Mouse (Mus musculus): Measurements from ENCODE around the gene Purb.
"Not testable (repeated sequence)": the region's sequence is repeated elsewhere in the genome, so short reads cannot be mapped to it uniquely, and the experiment has no call there.

Gene Purb

DNA sequence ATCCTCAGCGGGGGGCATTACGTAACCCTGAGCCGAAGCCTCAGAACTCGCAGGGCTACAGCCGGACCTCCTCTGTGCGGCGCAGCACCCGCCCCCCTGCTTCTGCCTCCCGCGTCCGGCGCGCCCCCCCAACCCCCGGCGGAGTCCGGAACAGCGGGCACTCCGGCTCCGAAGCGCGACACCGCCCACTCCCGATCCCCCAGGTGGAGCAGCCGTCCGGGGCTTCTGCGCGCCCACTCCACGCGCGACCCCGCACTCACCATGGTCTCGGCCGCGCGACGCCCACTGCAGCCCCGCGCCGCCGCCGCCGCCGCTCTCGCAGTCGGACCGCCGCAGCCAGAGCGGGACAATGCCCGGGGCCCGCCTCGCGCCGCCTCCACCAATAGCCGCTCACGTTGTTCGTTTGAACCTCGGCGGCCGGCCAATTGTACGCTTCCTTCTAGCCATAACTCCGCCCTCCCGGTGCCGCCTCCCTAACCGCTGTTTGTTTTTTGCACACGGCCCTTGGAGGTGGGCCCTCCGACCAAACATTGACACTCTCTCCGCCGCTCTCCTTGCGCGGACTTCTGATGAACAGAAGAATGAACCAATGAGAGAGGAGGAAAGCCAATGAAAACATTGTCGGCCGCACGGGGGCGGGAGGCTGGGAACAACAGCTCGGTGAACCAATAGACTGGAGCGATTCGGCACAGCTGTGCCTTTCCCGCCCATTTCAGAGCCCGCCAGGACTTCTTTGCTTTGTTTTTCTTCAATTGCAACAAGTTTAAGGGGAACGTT is 31.5 kb downstream of the Purb start, which contains the start of gene H2afv:
Gene H2afv, minus strand, starts transcription at position 367 of the 777 bp plus-strand sequence.
- DNase-seq (ENCODE audit: inconsistent ontology term), result peak; percentile 100

DNA sequence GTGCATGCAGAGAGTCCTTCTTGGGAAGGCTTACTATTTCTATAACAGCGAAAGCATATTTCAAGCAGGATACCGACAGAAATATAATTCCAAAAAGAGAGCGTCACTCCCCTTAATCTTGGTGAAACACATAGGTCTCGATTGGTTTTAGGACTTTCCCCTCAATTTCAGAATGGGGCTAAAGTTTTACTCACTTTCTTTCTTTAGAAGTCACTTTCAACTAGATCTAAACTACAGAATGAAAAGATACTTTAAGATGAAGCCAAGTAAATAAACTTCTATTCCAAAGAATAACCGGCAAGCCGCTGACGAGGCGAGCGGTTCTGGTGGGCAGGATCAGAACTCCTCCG is 32.0 kb downstream of the Purb start:
- DNase-seq (ENCODE audit: inconsistent ontology term), result no peak

DNA sequence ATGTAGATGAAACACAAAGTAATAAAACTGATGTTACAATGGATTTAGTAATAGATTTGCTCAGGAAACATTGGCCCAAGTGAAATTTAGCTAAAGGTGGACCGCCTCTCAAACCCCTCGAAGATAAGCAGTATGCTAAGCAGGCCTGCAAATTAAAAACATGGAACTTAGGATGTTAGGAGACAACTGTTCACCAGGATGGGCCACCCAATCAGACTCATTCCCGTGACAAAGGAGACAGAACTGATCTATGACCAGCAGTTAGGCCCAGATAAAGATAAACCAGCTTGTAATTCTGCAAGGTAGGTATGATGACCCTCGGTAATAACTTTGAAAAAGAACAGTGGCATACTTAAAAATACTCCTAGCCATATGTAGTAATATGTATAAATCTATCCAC is 32.6 kb downstream of the Purb start:
- DNase-seq (ENCODE audit: inconsistent ontology term), result no peak

DNA sequence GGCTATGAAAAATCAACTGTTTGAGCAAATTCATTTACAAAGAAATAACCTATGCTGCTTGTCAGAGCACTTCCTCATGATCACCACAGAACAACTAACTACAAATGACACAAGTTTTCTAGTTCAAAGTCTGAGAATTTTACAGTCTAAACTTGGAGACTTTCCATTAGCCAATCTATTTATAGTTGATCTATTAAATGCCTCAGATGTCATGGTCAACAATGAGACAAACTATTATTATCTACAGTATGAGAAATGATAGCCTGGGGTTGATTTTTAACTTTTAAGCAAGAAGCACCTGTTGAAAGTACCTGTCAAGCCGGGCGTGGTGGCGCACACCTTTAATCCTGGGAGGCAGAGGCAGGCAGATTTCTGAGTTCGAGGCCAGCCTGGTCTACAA is 33.2 kb downstream of the Purb start:
- DNase-seq (ENCODE audit: inconsistent ontology term), result no peak

DNA sequence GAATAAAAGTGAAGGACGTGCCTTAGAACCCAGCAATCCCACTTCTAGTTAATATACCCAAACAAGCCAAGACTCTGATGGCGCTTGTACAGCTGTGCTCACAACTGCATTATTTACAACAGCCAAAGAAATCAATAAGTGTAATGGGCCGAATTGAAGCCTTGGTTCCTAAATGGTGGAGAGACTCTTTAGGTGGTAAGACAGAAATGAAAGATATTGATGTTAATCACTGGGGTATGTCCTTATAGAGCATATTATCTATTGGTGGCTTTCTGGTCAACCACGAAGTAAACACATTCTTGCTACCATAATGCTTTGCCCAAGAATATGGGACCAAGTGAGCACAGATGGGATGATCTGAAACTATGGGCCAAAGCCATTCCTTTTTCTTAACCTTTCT is 35.5 kb downstream of the Purb start:
- DNase-seq (ENCODE audit: inconsistent ontology term), result no peak

DNA sequence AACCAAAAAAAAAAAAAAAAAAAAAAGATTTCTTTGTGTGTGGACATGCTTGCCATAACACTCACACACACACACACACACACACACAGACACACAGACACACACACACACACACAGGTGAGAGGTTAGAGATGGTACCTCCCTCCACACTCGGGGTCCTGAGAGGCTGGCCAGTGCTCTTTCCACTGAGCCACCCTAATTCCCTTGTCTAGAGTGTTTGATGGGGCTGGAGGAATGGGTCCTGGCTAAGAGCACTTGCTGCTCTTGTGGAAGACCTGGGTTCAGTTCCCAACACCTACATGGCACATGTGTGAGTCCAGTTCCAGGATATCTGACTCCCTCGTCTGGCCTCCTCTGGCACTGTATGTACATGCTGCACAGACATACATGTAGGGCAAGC is 38.0 kb downstream of the Purb start:
- DNase-seq (ENCODE audit: inconsistent ontology term), result no peak

DNA sequence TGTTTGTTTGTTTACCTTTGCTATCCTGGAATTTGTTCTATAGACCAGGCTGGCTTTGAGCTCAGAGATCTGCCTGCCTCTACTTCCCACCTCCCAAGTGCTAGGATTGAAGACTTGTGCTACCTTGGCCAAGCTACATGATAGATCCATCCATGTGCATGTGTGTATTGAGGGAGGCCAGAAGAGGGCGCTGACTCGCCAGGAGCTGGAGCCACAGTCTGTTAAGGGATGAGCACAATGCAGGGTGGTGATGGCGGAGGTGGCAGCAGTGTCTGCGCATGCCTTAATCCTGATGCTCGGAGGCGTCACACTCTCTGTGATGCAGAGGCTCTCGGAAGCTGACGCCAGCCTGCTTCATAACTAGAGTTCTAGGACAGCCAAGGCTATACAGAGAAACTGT is 39.3 kb downstream of the Purb start:
- DNase-seq (ENCODE audit: inconsistent ontology term), result no peak

DNA sequence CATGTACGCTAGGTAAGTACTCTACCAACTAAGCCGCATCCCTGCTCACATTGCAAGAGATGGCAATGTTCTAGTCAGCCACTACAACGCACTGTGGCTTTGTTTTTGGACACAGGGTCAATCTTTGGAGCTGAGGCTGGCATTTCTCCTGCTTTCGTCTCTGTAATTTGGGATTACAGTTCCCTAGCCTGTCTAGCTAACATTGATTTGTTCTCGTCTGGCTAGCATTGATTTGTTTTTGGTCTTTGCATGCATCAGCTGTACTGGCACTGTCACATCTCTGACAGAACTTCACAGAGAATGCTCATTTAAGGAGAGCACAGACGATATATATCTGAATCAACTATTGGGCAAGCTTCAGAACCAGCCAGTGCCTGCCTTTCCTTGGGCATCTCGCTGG is 45.5 kb downstream of the Purb start:
- DNase-seq (ENCODE audit: inconsistent ontology term), result no peak

DNA sequence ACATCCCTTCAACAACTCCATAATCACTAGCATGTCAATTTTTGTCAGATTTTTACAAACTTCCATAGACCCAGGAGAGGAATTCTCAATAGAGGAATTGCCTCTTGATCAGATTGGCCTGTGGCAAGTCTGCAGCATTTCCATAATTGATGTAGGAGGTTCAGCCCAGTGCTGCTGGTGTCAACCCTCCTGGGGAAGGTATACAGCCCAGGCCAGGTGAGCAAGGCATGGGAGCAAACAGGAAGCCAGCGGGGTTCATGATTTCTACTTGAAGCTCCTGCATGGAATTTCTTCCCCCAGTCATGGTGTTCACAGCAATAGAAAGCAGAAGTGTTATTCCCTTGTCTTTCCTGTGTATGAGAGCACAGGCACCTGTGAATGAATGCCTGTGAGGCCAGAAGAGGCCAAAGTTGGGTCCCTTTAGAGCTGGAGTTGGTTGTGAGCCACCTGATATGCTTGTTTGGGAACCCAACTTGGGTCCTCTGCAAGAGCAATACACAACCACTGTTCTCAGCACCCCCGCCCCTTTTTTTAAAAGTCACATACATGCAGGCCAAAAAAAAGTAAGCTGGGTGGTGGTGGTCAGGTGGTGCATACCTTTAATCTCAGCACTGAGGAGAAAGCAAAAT is 54.9 kb downstream of the Purb start:
- DNase-seq (ENCODE audit: inconsistent ontology term), result no peak

DNA sequence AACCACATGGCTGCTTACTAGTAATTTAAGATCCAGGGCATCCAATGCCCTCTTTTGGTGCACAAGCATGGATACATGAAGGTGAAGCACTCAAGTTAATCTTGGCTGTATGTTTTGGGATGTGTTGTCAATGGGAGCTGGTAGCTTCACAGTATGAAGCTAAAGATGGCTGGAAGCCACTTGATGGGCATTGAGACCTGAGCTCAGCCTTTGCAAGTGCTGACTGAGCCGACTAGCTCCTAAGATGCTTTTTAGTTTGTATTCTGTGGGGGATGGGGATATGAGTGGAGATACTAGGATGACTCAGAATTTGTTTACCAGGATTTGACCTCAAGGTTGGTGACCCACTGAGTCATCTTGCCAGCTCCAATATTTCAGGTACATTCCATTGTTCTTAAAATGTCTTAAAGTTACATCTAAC is 55.4 kb downstream of the Purb start:
- no peak for DNase-seq (ENCODE audit: inconsistent ontology term)

DNA sequence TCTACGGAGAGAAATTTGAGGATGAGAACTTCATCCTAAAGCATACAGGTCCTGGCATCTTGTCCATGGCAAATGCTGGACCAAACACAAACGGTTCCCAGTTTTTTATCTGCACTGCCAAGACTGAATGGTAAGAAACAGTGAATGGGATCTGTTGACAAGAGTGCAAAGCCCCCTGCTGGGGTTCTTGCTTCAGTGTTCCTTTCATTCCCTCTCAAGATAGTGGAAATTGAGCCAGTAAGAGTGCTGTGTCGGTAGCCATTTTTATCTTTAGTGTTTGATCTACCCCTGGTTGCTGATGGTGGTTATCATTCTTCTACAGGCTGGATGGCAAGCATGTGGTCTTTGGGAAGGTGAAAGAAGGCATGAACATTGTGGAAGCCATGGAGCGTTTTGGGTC is 56.6 kb downstream of the Purb start:
- not testable (repeated sequence) for DNase-seq (ENCODE audit: inconsistent ontology term)

DNA sequence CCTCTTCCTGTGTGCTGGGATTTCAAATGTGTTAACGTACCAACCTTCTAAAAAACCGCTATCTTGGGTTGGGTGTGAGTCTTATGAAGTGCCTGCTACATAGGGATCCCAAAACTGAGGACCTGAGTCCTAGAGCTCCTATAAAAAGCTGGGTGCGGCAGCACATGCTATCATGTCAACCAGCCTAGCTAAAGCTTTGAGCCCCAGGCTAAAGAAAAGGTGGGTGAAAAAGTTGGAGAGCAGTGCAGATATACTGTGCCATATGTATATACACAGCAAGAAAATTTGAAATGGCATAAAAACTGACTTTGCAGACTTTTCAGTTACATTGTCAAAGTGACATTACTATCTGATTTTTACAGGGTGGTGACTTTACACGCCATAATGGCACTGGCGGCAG is 57.0 kb downstream of the Purb start:
- DNase-seq (ENCODE audit: inconsistent ontology term), result no peak
